Mouse (Mus musculus) left cerebral cortex, postnatal 14 days (tissue): Measurements from ENCODE around the gene Pax7. TPM values are rescaled to one million over a fixed set of nuclear protein-coding genes. Genes with fewer than 3 reads are reported as not detected.

Experiments
- DNase-seq, 2 experiments: peaks; one replicate each; pipeline ENCODE4 v3.0.0; 2021 to 2022; ENCODE audit warnings: low spot score in 2 of 2, mixed read lengths in 1 of 2
- intact Hi-C: fragments of 180-260 bp; cut with DNase I; formaldehyde crosslinking; loops from one replicate; pipeline ENCODE4 v1.15.1; 2025
- total RNA-seq, 2 experiments: library from RNA; stranded (reverse); gene quantifications; 2 replicates each; pipeline ENCODE4 v1.2.3; 2021

The Pax7 gene
- total RNA-seq, 2 experiments from 2014 or later, result not detected

DNA sequence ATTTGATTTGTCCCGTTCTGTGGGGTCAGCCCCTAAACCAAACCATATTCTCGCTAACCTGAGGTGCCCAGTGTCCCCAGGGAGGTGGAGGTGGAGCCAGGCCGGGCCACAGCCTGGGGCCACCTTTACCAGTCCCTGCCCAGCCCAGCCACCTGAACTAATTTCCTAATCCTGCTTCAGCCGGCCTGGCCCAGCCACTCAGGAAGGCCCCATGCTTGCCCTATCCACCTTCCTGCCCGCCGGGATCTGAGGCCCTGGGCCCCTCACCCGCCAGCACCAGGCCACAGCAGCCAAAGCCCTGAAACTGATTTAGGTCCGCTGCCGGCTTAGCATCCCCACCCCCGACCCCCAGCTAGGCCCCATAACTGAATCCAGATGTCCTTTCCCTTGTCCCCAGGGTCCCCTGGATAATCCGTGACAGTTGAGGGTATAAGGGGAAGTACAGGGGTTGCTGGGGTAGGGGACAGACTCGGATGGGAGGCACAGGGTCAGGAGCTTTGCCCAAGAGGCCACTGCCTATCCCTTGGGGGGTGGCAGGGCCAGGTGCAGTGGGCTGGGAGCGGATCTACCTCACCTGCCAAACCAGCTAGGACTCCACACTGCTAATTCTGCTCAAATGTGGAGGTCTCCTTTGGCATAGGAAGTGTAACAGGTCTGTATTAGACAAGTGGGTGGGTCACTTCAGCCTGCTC is 117.9 kb downstream of the Pax7 start:
- DNase-seq, result no peak
- intact Hi-C loops, result no loop called here

DNA sequence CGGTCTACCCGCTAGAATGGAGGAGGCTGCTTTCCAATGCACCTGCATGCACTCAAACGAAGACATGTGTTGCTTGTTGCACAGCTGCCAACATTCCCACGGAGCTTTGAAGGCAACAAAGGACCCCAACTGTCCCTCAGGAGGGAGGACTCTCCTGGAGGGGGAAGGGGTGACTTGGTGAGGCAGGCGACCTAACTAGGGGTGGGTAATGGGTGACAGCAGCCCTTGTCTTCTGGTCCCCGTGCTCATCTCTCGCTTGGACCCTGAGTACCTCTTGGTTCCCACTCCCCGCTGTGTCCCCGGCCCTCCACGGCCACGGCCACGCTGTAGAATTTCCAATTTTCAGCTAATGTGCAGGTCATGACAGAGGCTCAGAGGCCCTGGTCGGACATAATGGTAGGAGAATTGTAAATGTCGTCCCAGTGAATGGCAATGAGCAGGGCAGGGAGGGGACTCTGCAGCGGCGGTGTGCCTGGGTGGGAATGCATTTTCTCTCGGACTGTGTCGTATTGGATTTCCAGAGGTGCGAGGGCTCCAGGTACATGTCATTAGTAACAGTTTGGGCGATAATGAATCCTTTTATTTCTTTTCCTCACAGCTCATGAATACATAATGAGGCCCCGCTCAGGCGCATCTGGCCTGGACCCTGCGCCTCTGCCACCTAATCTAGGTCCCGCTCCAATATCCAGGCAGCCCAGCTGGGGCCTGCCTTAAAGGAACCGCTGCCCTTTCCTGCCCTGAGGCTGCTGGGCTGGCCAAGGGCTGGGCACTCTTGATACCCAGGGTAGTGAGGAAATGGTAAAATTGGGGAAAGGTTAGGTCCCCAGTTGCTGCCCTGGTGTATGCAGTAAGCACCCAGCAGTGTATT is 122.6 kb downstream of the Pax7 start:
- DNase-seq, result no peak
- intact Hi-C loops, result no loop called here

- intact Hi-C loops, result no loop called here
- DNase-seq, result no peak
Observed at GRCm38 (mm10) chr4:139705986-139706385, 127.3 kb downstream of the Pax7 start.

GRCm38 (mm10) chr4:139703468-139703867 is 129.9 kb downstream of the Pax7 start:
- intact Hi-C loops, result no loop called here
- no peak for DNase-seq

DNA sequence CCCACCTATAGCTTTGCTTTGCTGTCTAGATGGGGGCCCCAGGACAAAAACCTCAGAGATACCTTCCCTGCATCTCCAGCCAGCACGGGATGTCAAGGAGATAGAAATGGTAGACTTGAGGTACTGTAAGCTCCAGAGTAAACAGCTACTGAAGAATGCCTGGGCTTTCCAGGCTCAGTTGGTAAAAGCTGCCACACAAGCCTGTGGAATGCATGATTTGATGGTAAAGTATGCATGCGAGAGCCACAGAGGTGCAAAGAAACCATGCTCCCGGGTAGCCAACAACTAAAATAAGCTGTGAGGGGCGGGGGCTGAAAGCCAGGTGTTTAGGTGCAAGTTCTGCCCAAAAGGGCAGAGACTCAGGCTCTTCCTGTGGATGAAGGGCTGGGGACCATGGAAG is 130.4 kb downstream of the Pax7 start:
- DNase-seq, result no peak
- intact Hi-C loops, result no loop called here

- DNase-seq, result no peak
- intact Hi-C loops, result no loop called here
Observed at GRCm38 (mm10) chr4:139698602-139699001, 134.7 kb downstream of the Pax7 start.

DNA sequence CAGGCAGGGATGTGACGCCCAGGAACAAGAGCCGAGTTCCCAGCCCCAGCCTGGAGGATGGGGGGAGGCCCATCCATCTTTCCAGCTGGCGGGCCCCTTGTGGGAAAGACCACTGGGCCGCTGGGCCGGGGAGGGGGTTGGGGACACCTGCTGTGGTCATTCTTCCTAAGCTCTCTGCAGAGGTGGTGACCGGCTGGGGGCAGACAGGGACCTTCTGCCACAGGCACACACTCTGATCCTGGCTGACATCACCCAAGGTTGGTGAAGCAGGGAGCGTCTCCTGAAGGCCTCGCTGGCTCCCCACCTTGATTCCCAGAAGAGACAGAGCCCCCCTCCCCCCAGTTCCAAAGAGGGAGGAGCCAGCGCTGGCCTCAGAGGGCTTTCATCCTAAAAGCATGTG is 135.6 kb downstream of the Pax7 start:
- intact Hi-C loops, result no loop called here
- no peak for DNase-seq

GRCm38 (mm10) chr4:139693315-139693714 is 140.0 kb downstream of the Pax7 start:
- intact Hi-C loops, result no loop called here
- DNase-seq, result no peak

DNA sequence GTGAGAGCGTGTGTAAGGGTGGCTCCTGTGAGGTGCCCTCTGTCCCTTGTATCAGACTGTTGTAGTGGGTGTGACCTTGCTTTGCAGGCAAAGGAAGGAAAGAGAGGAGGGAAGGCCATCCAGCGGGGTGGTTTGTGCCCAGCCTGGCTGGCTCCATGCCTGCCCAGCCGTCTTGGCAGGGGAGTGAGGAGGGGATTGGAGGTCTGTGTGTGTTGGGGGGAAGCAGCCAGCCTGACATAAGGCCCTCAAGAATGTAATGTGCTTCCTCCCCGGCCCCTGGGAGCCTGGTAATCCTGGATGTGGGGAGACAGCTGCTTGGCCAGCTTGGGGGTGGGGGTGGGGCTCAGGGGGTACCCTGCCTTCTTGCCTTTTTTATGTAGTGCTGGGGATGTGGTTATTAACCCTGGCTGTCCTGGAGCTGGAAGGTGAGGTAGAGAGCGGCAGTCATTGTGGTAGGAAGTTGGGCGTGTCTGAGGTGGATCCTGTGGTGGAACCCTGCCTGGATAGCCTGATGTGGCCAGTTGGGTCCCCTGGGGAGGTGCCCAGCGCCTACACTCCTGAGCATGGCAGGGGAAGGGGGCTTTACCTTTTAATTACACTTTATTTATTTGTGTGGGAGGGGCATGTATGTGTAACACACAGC is 143.6 kb downstream of the Pax7 start:
- intact Hi-C loops, result no loop called here
- no peak for DNase-seq

DNA sequence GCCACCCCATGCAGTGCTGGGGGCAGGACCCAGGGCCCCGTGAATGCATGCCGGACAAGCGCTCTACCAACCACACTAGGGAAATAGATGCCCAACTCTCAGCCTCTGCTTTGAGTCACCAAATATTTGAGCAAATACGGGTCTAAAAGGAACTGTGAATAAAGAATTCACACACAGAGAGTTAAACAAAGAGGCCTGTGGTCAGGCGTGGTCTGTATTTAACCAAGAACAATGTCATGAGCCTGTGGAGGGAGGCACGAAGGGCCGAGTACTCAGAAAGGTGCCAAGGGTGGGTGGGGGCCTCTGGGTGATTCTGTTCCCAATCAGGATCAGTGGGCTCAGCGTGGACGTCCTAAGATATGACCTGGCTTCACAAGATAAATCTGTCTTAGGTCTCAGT is 145.3 kb downstream of the Pax7 start:
- no peak for DNase-seq
- intact Hi-C loops, result no loop called here

Other genes with a start within 250 kb of the Pax7 start
- not detected for gene Gm21969, start 230.3 kb downstream of the Pax7 start, total RNA-seq
- 10 to 100 TPM; 17.4 to 18.1 TPM for gene Aldh4a1, start 210.7 kb downstream of the Pax7 start, total RNA-seq
- gene Tas1r2, start 180.0 kb downstream of the Pax7 start, total RNA-seq, result not detected
- gene Klhdc7a, start 134.5 kb upstream of the Pax7 start, total RNA-seq, result 1 to 10 TPM; 3.4 to 3.7 TPM